Mouse (Mus musculus) adrenal gland, adult 2 months (tissue): ENCODE measurements at regions not wholly inside any gene's neighbourhood (a gene's known extent, or its start where the extent isn't known, plus 50 kb on each side); places are given as distances from the start of the nearest gene placed in this dataset.

Experiments
- DNase-seq: peaks from one replicate; pipeline ENCODE4 v3.0.0; 2021

DNA sequence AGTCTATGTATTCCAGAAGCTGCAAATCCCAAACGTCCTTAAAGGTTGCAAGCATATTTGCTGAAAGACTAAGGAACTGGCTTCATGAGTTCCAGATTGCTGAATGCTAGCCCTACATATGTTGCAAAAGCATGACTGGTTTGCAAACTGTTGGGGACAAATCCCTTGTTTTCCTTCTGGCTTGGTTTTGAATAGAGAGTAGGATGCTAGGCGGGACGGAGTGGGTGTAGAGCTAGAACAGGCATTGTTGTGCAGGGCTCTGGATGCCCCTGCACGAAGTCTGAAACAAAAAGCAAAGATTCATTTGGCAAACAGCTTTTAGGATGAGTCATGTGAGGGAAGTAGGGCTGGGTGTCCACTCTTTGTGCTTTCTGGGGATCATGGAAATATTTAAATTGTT lies 500.9 kb upstream of the Cnksr2 start:
- no peak for DNase-seq

DNA sequence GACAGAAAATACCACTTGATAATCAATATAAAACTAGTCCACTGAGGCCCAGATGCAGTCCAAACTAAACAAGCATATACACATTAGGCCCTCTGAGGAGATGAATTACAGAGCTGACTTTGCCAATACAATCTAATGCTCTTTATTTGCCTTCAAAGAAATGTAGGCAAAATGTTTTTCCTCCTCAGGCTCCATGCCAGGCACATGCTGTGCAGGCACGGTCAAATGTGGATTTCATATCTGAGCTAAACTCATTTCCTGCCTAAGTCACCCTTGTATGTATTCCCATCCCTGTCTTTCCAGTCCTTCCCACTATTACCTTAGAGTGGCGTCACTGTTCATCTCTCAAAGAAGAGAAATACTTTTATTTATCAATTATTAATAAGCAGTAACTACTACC lies 534.8 kb upstream of the Cnksr2 start:
- DNase-seq = no peak

DNA sequence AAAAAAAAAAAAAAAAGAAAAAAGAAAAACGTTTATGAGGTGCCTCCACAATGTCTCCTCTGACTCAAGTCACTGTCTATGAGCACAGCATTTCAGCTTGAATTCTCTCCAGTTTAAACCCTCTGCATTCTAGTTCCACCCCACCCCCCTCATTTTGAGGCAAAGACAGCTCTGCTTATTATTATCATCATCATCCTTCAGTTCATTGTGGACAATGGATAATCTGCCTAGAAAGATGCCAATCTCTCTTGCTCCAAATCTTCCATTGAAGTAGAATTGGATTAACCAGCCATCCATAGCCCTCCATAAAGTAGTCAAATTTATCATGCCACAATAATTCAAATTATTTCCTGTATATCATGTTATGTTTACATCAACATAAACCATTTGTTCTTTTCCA lies 570.0 kb upstream of the Cnksr2 start:
- DNase-seq = no peak

DNA sequence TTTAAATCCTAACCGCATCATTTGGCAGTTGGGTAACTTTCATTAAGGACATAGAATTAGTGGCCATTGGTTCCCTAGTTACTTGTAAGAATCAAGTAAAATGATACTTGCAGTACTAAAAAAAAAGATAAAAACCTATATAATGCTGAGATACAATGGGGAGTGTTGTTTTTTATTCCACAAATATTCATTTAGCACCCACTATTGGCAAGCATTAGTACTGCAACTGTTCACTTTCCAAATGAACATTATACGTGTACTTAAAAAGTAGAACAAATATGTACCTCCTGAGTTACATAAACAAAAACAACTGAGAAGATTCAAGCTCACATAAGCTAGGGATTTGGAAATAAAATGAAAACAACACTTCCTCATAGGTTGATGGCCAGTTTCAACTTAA lies 570.5 kb upstream of the Cnksr2 start:
- DNase-seq = no peak

DNA sequence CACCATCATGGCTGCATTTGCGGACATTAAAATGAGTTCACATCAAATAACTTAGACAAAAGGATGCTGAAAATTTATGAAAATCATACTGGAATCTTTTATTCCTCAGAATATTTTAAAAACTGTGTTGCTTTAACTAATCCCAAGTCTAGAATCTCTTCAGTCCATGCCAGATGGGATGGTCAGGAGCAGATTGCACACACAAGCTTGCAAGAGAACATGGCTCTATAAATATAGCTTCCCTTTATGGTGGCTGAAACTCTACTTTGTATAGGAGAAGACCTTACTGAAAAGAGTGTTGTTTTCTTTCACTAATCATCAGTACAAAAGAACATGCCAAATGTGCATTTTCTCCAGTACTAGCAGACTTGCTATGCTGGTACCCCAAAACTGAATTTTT lies 570.9 kb upstream of the Cnksr2 start:
- DNase-seq = no peak

DNA sequence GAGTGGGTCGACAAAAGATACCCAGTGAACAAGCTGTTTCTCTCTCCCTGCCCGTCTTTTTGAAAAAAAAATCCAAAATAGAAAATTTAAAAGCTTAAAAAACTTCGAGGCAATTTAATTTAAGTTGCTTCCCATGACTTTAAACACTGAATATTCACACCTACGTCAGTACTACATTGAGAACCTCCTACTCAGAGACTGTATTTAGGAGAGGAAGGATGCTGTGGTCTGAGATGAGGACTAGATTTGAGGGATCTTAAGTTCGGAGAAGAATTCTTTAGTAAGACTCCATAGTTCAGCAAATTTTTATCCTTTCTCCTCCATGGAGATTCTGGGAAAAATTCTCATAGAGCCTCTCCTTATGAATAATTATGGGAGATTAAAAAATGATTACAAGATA lies 571.4 kb upstream of the Cnksr2 start:
- no peak for DNase-seq

DNA sequence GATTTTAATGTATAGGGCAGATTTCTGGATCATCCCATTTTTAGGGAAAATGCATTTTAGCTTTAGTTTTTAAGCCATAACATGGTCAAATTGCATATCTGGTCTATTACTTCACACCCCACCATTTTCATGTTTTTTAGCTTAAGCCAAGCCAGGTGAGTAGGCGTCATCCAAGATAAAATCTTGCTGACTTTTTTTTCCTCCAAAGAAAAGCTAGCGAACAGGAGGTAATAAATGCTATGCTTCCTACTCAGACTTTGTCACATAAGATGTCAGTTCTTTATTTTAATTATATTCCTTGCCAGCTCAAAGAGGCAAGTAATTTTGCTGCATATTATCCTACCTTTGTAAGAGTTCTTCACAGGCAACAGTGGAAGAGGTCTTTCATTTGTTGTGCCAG lies 572.0 kb upstream of the Cnksr2 start:
- DNase-seq = no peak

DNA sequence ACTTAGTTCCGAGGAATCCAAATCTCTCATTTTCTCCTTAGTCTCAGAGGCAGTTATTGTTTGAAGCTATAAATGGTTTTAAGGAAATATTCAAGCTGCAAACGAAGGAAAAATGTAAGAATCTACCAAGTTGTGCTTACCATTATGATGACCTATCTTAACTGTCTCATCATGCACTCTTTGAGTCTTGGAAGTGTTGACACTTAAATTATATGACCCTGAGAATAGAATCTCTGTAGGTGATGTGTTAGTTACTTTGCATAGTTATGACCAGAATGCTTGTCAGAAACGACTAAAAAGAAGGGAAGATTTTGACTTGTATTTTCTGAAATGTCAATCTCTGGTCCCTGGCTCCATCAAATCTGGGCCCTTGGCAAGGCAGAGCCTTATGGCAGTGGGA lies 582.7 kb upstream of the Rps6ka3 start:
- no peak for DNase-seq

DNA sequence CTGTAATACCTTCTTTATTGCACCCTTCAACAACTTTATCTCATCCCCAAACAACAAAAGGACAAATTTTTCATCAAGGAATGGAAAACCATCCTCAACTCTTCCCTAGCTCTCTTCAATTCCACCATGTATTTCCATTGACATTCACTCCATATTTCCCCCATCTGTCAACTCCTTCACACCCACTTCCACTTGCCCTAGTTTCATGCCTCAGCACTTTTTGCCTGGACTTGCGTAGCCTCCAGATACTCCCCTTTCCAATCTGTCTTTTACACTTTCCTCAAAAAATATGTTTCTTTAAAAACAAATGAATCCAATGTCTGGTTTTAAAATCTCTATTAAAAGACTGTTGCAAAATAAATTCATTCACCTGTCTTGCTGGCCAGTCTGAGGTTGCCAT lies 577.7 kb upstream of the Rps6ka3 start:
- no peak for DNase-seq

DNA sequence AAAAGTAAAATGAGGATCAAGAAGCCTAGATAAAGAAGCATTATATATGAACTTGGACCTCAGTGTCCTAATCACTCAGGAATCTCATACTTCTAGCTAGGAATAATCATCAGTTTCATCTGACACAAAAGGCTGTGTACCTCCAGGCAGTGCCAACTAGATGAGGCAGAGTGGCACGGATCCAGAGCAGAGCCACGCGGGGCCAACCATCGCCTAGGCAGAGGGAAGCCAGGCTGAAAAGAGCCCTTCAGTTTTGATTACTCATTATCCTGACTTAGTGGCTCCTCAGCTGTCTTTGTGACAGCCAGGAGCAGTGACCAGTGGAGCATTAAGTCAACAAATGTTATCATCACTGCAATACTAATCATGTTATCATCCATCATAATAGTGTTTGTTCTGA lies 557.9 kb upstream of the Rps6ka3 start:
- DNase-seq = peak; percentile 35

DNA sequence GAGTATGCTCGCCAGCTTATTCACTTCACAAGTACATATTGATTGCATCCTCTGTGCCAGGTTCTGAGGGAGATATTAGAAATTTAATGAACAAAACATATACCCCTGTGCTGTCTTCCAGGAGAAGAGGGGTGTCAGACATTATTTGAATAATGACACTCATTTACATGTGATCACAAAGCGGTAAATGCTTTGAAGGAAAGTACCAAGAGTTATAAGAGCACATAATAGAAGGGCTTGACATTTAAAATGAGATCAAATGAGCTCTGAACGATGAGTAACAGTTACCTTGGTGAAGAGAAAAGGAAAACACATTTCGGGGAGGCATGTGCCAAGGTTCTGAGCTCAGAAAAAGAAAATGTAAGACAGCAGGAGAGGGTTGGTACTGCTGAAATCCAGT lies 553.9 kb upstream of the Rps6ka3 start:
- no peak for DNase-seq

DNA sequence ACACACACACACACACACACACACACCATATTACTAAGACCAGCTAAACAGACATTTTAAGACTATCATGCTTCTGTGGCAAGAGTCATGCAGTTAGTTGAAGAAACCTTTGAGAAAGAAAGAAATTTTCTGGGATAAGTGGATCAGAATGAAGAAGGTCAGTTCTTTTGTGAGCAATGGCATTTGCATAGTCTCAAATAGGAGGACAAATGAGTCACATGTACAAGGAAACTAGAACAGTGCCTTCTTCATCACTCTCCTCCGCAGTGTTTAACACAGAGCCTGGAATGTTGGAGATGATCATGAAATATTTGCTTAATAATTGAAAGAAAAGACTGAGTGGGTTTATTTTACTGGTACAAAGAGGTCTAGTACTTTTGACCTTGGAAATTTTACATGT lies 515.9 kb upstream of the Rps6ka3 start:
- no peak for DNase-seq

DNA sequence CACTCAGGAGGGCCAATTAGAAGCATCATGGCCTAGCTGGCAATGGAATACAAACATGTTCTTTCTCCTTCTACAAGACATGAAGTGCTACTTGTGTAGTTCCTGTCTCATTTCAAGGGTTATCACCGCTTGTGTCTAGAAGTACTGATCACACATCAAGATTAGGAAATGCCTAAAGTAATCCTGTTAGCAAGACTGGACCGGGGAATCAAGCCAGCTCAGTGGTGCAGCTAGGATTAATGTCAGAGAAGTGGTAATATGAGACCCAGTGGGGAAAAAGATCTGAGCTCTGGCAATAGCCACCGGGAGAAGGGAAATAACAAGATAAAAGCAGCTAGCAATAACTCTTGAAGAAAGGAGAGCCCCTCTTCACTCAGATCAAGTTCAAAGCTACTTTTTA lies 506.7 kb upstream of the Rps6ka3 start:
- DNase-seq = no peak

DNA sequence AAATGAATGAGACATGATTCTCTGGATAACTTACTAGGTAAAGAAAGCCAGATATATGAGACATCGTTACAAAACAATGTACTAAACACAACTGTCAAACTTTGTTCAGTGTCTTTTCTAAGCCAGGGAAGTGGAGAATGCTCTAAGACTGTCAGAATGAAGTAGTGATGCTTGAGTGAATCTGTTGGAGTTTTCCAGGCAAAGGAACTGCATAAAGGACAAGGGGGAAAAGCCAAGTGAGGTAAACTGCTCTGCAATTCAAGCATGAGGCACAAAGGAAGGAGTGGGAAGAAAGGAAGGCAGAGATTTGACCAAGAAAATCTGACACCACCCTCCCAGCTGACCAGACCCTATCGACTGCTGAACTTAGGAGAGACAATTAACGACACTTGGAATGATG lies 500.3 kb upstream of the Rps6ka3 start:
- no peak for DNase-seq

DNA sequence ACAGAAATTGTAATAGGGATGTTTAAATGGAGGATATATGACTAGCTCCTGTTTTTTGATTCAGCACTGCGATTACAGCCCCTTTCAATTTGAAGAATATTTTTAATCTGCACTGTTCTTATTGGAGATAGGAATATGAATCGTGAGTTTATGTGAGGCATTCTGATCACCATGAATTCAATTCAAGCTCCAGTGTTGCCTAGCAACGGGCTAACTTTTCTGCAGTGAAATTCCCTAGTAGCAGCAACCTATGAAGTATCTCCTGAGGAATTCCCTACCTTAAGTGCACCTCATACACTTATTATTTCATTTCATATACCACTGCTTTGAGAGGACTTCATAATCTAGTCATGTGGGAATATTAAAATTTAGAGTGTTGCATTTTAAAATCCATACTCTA lies 465.4 kb upstream of the Rps6ka3 start:
- no peak for DNase-seq

DNA sequence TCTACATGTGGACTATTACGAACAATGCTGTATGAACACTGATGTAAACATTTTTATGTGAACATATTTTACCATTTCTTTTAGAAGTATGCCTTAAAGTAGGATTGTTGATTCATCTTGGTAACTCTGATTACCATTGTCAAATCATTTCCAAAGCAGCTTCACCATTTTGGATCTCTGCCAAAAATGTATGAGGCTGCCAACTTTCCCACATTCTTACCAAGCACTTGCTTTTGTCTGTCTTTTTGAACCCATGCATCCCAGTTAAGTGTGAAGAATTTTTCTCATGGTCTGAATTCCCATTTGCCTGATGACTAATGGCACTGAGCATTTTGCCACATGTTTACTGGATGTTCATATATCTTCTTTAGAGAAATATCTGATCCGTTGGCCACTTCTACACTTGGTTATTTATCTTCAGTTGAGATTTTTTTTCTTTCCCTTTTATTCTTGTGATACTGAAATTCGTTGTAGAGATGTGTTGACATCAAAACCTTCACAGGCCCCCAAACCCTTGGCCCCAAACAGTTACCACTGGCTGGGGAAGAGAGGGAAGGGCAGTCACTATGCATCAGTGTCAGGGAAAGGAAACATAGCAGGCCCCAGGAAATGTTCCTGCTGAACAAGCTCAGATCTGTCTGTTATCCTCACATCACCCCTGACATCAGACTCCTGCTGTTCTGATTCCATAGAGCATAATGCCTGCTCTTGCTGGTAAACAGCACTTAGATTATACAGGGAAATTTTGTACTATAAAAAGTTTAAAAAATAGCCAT lies 464.2 kb upstream of the Rps6ka3 start:
- no peak for DNase-seq
